14 mouse cellular contexts compared by ENCODE assay signal in genomic region chr5:58331356-58331755, GRCm38 (mm10).
DNase-seq lines count a peak whose midpoint lies in the region; ATAC-seq and TF ChIP-seq lines count a peak whose summit lies in the region.
"Had no signal": no experiment of that assay in that cellular context is flagged by ENCODE, and none has a peak within 500 bp of the region (broad histone marks: within the 10 kb centered on the region; RNA-seq: fewer than 3 reads in every experiment).

No protein-coding gene starts in this region.

- H3K4me3 ChIP-seq in forebrain, postnatal 0 days (ENCODE audit: low read depth, low read length), result no peak overlapping the region
- no peak overlapping the region for H3K4me3 ChIP-seq in forebrain, embryonic 12.5 days (replicated peaks)
- H3K4me3 ChIP-seq: heart, embryonic 13.5 days; hindbrain, embryonic 10.5 days; limb, embryonic 12.5 days; megakaryocyte, embryonic 14.5 days had no signal

- H3K36me3 ChIP-seq in forebrain, postnatal 0 days (ENCODE audit: insufficient read depth), result no peaks in the 10 kb centered on the region
- H3K36me3 ChIP-seq in forebrain, embryonic 12.5 days (replicated peaks), result no peaks in the 10 kb centered on the region
- H3K36me3 ChIP-seq: heart, embryonic 13.5 days; hindbrain, embryonic 10.5 days; limb, embryonic 12.5 days had no signal

- H3K9ac ChIP-seq in forebrain, postnatal 0 days, result no peak overlapping the region
- H3K9ac ChIP-seq in forebrain, embryonic 12.5 days, result no peak overlapping the region
- H3K9ac ChIP-seq: heart, embryonic 13.5 days; limb, embryonic 12.5 days had no signal

- no peak overlapping the region for H3K4me2 ChIP-seq in forebrain, postnatal 0 days (ENCODE audit: low read depth)
- no peak overlapping the region for H3K4me2 ChIP-seq in forebrain, embryonic 12.5 days
- H3K4me2 ChIP-seq: heart, embryonic 13.5 days; limb, embryonic 12.5 days had no signal

- no peak for TF ChIP-seq CTCF in forebrain, postnatal 0 days (IDR thresholded peaks at IDR 0.05; ENCODE audit: low read depth)
- TF ChIP-seq CTCF in brain, embryonic 14.5 days (IDR thresholded peaks at IDR 0.05; ENCODE audit: borderline replicate concordance, extremely low read depth, insufficient read depth, insufficient read length), result no peak

- no peak overlapping the region for H3K27ac ChIP-seq in forebrain, postnatal 0 days (ENCODE audit: low read depth, low read length)
- no peak overlapping the region for H3K27ac ChIP-seq in forebrain, embryonic 12.5 days
- H3K27ac ChIP-seq: heart, embryonic 13.5 days; hindbrain, embryonic 10.5 days; limb, embryonic 12.5 days had no signal

- H3K27me3 ChIP-seq in forebrain, postnatal 0 days (ENCODE audit: insufficient read depth, low read length), result no peaks in the 10 kb centered on the region
- H3K27me3 ChIP-seq in forebrain, embryonic 12.5 days, result no peaks in the 10 kb centered on the region
- H3K27me3 ChIP-seq: heart, embryonic 13.5 days; limb, embryonic 12.5 days; megakaryocyte, embryonic 14.5 days had no signal

- no peaks in the 10 kb centered on the region for H3K9me3 ChIP-seq in forebrain, postnatal 0 days (ENCODE audit: low read length)
- no peaks in the 10 kb centered on the region for H3K9me3 ChIP-seq in forebrain, embryonic 12.5 days
- H3K9me3 ChIP-seq: heart, embryonic 13.5 days; hindbrain, embryonic 10.5 days; limb, embryonic 12.5 days; megakaryocyte, embryonic 14.5 days had no signal

- peak; percentile 65 for DNase-seq in forebrain, postnatal 0 days
- DNase-seq in brain, embryonic 14.5 days (ENCODE audit: low read depth), result peak; percentile 75
- DNase-seq in layer of hippocampus, adult 9-11 months, result peak; percentile 9
- DNase-seq in right cerebral cortex, postnatal 10 days (ENCODE audit: low spot score in 2 of 2), result peak; percentile 56 to 77
- no peak for DNase-seq in urinary bladder, postnatal 4 days (ENCODE audit: low spot score in 2 of 2)
- no peak for DNase-seq in urinary bladder, postnatal 10 days (ENCODE audit: low spot score)
- DNase-seq: cerebellum, adult 8-10 months; kidney, postnatal 36 days had no signal

- WGBS in forebrain, postnatal 0 days, result 37% methylated on average over 3 of the region's 3 CpGs
- WGBS in forebrain, embryonic 12.5 days, result 81% methylated on average over 3 of the region's 3 CpGs

- ATAC-seq in forebrain, postnatal 0 days, result peak; percentile 74
- ATAC-seq in forebrain, embryonic 12.5 days (ENCODE audit: low FRiP score), result no peak
- ATAC-seq: intestine, postnatal 0 days had no signal

- TF ChIP-seq POLR2A in brain, embryonic 14.5 days (IDR thresholded peaks at IDR 0.05; ENCODE audit: borderline replicate concordance, extremely low read depth, insufficient read depth, insufficient read length, poor library complexity, severe bottlenecking), result no peak

- no peaks in the 10 kb centered on the region for H3K4me1 ChIP-seq in forebrain, postnatal 0 days (ENCODE audit: insufficient read depth)
- no peaks in the 10 kb centered on the region for H3K4me1 ChIP-seq in forebrain, embryonic 12.5 days
- H3K4me1 ChIP-seq: heart, embryonic 13.5 days; hindbrain, embryonic 10.5 days; limb, embryonic 12.5 days; megakaryocyte, embryonic 14.5 days had no signal

Comparison
In these comparisons a context has a peak if more than half of its experiments do, and no peak if none do; other contexts are left out.
1. DNase-seq: peak in forebrain, postnatal 0 days (single experiment), brain, embryonic 14.5 days (single experiment), layer of hippocampus, adult 9-11 months (single experiment) and right cerebral cortex, postnatal 10 days (2 of 2); none in urinary bladder, postnatal 4 days (0 of 2) and urinary bladder, postnatal 10 days (single experiment).